ENCODE assay signal across 32 mouse cellular contexts in the genomic region with DNA sequence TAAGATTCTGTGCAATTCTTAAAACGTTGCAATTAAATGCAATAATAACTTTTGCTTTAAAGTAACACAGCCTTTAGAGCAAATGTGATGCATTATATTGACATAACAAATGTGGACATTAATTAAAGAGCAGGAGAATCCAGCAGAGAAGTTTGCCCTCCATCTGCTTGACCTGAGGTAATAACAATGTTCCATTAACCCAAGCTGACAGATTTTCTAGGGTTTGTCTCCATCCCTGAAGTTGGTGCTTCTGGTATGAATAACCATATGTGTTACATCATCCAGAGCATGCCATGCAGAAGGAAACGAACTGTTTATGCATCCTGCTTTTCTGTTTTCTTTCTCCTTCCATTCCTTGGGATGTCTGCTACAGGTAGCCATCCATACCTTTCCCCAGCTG.
"Had no signal": no experiment of that assay in that cellular context is flagged by ENCODE, and none has a peak within 500 bp of the region (broad histone marks: within the 10 kb centered on the region; RNA-seq: fewer than 3 reads in every experiment).

No protein-coding gene starts in this region.

- H3K4me2 ChIP-seq: heart, embryonic 11.5 days; heart, embryonic 12.5 days; heart, embryonic 13.5 days; heart, embryonic 15.5 days; intestine, embryonic 15.5 days; kidney, embryonic 15.5 days had no signal

- ATAC-seq: inflammation-experienced regulatory T-cells, adult 6 months; intestine, embryonic 15.5 days; intestine, embryonic 16.5 days; intestine, postnatal 0 days had no signal

- H3K4me1 ChIP-seq: heart, embryonic 10.5 days; heart, embryonic 12.5 days; heart, embryonic 13.5 days; heart, embryonic 15.5 days; intestine, embryonic 15.5 days; kidney, embryonic 15.5 days had no signal

- H3K4me3 ChIP-seq: heart, embryonic 10.5 days; heart, embryonic 12.5 days; heart, embryonic 13.5 days; heart, embryonic 15.5 days; hindbrain, embryonic 10.5 days; hindbrain, embryonic 13.5 days; hindbrain, embryonic 15.5 days; intestine, embryonic 15.5 days; kidney, embryonic 15.5 days; layer of hippocampus, adult 2 months had no signal

- H3K36me3 ChIP-seq: heart, embryonic 10.5 days; heart, embryonic 12.5 days; heart, embryonic 13.5 days; heart, embryonic 15.5 days; hindbrain, embryonic 10.5 days; hindbrain, embryonic 13.5 days; hindbrain, embryonic 15.5 days; intestine, embryonic 15.5 days; kidney, embryonic 15.5 days had no signal

- H3K27me3 ChIP-seq: heart, embryonic 12.5 days; heart, embryonic 13.5 days; heart, embryonic 15.5 days; hindbrain, embryonic 13.5 days; hindbrain, embryonic 15.5 days; intestine, embryonic 15.5 days; kidney, embryonic 15.5 days had no signal

- H3K9me3 ChIP-seq: heart, embryonic 10.5 days; heart, embryonic 12.5 days; heart, embryonic 13.5 days; heart, embryonic 15.5 days; hindbrain, embryonic 10.5 days; hindbrain, embryonic 13.5 days; hindbrain, embryonic 15.5 days; intestine, embryonic 15.5 days; kidney, embryonic 15.5 days had no signal

- H3K27ac ChIP-seq: heart, embryonic 10.5 days; heart, embryonic 13.5 days; heart, embryonic 15.5 days; hindbrain, embryonic 10.5 days; hindbrain, embryonic 13.5 days; hindbrain, embryonic 14.5 days; hindbrain, embryonic 15.5 days; intestine, embryonic 15.5 days; kidney, embryonic 15.5 days; kidney, postnatal 0 days; layer of hippocampus, adult 2 months had no signal

- H3K9ac ChIP-seq: heart, embryonic 12.5 days; heart, embryonic 13.5 days; heart, embryonic 15.5 days; hindbrain, embryonic 13.5 days; hindbrain, embryonic 14.5 days; hindbrain, embryonic 15.5 days; intestine, embryonic 15.5 days; kidney, embryonic 15.5 days had no signal

- DNase-seq: heart, postnatal 10 days; heart, postnatal 14 days; heart, postnatal 36 days; heart, postnatal 4 days; kidney, adult 11 months; kidney, adult 18-20 months; kidney, adult 2 months; kidney, adult 8-10 months; kidney, adult 9 months; kidney, postnatal 10 days; kidney, postnatal 14 days; kidney, postnatal 25 days; kidney, postnatal 36 days; kidney, postnatal 4 days; layer of hippocampus, adult 9-11 months; layer of hippocampus, postnatal 36 days had no signal
